10 mouse cellular contexts compared by ENCODE assay signal in the genomic region with DNA sequence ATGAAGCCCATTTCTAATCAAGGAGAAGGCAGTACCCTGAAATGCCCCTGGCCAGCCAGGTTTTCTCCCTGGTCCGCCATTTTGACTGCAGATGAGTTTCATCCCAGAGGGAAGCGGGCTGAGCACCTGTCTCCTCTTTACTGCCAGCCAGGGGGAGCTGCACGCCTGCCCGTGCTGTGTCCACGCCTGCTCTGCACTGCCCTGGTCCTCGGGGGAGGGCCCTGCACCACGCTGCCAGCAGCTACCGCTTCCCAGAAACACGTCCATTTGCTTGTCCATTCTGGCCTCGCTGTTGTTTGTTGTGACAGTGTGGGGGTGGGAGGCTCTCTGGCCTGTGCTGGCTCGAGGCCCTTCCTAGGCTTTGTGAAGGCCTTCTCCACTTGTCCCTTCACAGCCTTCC. TPM values are rescaled to one million over a fixed set of nuclear protein-coding genes. Genes with fewer than 3 reads are reported as not detected.
DNase-seq lines count a peak whose midpoint lies in the region; ATAC-seq lines count a peak whose summit lies in the region.
"Had no signal": no experiment of that assay in that cellular context is flagged by ENCODE, and none has a peak within 500 bp of the region (broad histone marks: within the 10 kb centered on the region; RNA-seq: fewer than 3 reads in every experiment).

No protein-coding gene starts in this region.

- H3K4me1 ChIP-seq in limb, embryonic 12.5 days (replicated peaks), result no peaks in the 10 kb centered on the region
- no peaks in the 10 kb centered on the region for H3K4me1 ChIP-seq in limb, embryonic 10.5 days
- peaks cover 9% of the 10 kb centered on the region; the same call in 1 of the 2 replicates for H3K4me1 ChIP-seq in liver, embryonic 15.5 days (replicated peaks)

- no peak overlapping the region for H3K4me2 ChIP-seq in limb, embryonic 12.5 days
- H3K4me2 ChIP-seq in liver, embryonic 15.5 days, result no peak overlapping the region
- H3K4me2 ChIP-seq: heart, embryonic 13.5 days had no signal

- H3K36me3 ChIP-seq in limb, embryonic 12.5 days, result peaks cover 98% of the 10 kb centered on the region
- peaks cover 100% of the 10 kb centered on the region for H3K36me3 ChIP-seq in limb, embryonic 10.5 days
- peaks cover 89% of the 10 kb centered on the region for H3K36me3 ChIP-seq in liver, embryonic 15.5 days (replicated peaks)

- no peak for ATAC-seq in limb, embryonic 12.5 days (ENCODE audit: insufficient number of reproducible peaks, insufficient read depth, low FRiP score, low TSS enrichment, low read depth)
- ATAC-seq in liver, embryonic 15.5 days (ENCODE audit: insufficient read depth), result peak; percentile 62; the same call in 1 of the 2 replicates
- ATAC-seq in erythroid progenitor cell, adult 5-6 weeks (replicated peaks; ENCODE audit: low FRiP score, poor library complexity, severe bottlenecking), result no peak

- DNase-seq in adrenal gland, postnatal 14 days, result peak; percentile 47
- DNase-seq in adrenal gland, postnatal 36 days, result no peak
- no peak for DNase-seq in limb, embryonic 10.5 days (ENCODE audit: low spot score)
- DNase-seq in cerebellum, postnatal 14 days, result peak; percentile 67 to 70
- DNase-seq in left cerebral cortex, adult 8-10 months (ENCODE audit: low spot score in 2 of 2), result no peak

- 71% methylated on average over 11 of the region's 11 CpGs for WGBS in limb, embryonic 12.5 days
- WGBS in limb, embryonic 10.5 days, result 69% methylated on average over 11 of the region's 11 CpGs
- WGBS in liver, embryonic 15.5 days (ENCODE audit: insufficient replicate concordance), result 72% methylated on average over 11 of the region's 11 CpGs

- H3K4me3 ChIP-seq in limb, embryonic 12.5 days (replicated peaks), result no peak overlapping the region
- H3K4me3 ChIP-seq in limb, embryonic 10.5 days, result no peak overlapping the region
- no peak overlapping the region for H3K4me3 ChIP-seq in liver, embryonic 15.5 days (replicated peaks)
- H3K4me3 ChIP-seq: heart, embryonic 13.5 days; megakaryocyte, embryonic 14.5 days had no signal

- H3K9ac ChIP-seq in limb, embryonic 12.5 days (replicated peaks), result no peak overlapping the region
- no peak overlapping the region for H3K9ac ChIP-seq in liver, embryonic 15.5 days
- H3K9ac ChIP-seq: heart, embryonic 13.5 days had no signal

- no peaks in the 10 kb centered on the region for H3K9me3 ChIP-seq in limb, embryonic 12.5 days
- no peaks in the 10 kb centered on the region for H3K9me3 ChIP-seq in limb, embryonic 10.5 days (replicated peaks)
- no peaks in the 10 kb centered on the region for H3K9me3 ChIP-seq in liver, embryonic 15.5 days (replicated peaks)
- H3K9me3 ChIP-seq: heart, embryonic 13.5 days; megakaryocyte, embryonic 14.5 days had no signal

- H3K27me3 ChIP-seq in limb, embryonic 12.5 days, result no peaks in the 10 kb centered on the region
- no peaks in the 10 kb centered on the region for H3K27me3 ChIP-seq in limb, embryonic 10.5 days (ENCODE audit: low read depth, poor library complexity, severe bottlenecking)
- H3K27me3 ChIP-seq in liver, embryonic 15.5 days, result no peaks in the 10 kb centered on the region
- H3K27me3 ChIP-seq: heart, embryonic 13.5 days; megakaryocyte, embryonic 14.5 days had no signal

- H3K27ac ChIP-seq in limb, embryonic 12.5 days, result 0 out of 2 replicates have a peak overlapping the region, but pooled peaks have one; percentile 3
- H3K27ac ChIP-seq in limb, embryonic 10.5 days, result no peak overlapping the region
- H3K27ac ChIP-seq in liver, embryonic 15.5 days (replicated peaks), result no peak overlapping the region
- H3K27ac ChIP-seq: heart, embryonic 13.5 days had no signal

RNA-seq across cellular contexts. Expression of a gene that starts 33.3 kb away (rescaled TPM):
- total RNA-seq in adrenal gland, postnatal 14 days (2021), result 52.4 and 53.9 TPM in 2 replicates
- 10 to 100 TPM; 24.4 to 27.7 TPM for total RNA-seq in adrenal gland, postnatal 36 days (2021)
- polyA plus RNA-seq in limb, embryonic 12.5 days (2016; fragmentation: Nextera tagmentation; extraction: Ambion mirVana), result 29.2 and 32.9 TPM in 2 replicates
- polyA plus RNA-seq in limb, embryonic 10.5 days (2016; fragmentation: Nextera tagmentation; extraction: Ambion mirVana), result 56.8 and 67.3 TPM in 2 replicates
- polyA plus RNA-seq in liver, embryonic 15.5 days (2015; fragmentation: Nextera tagmentation; extraction: Ambion mirVana), result 26.4 and 26.8 TPM in 2 replicates
- total RNA-seq in erythroid progenitor cell, adult 5-6 weeks (2015; ENCODE audit: low replicate concordance), result 4.2 and 14.1 TPM in 2 replicates
- 0.91 and 1.9 TPM in 2 replicates for total RNA-seq in erythroid progenitor cell, adult 5-6 weeks (2017; ENCODE audit: low replicate concordance)
- total RNA-seq in left cerebral cortex, adult 8-10 months (2022), result 10 to 100 TPM; 25.5 to 26.8 (median 26.5) TPM

Comparison
In these comparisons a context has a peak if more than half of its experiments do, and no peak if none do; other contexts are left out.
1. DNase-seq: peak in adrenal gland, postnatal 14 days (single experiment) and cerebellum, postnatal 14 days (2 of 2); none in adrenal gland, postnatal 36 days (0 of 2), limb, embryonic 10.5 days (single experiment) and left cerebral cortex, adult 8-10 months (0 of 2).